Mouse (Mus musculus) CH12.LX (cell line): ENCODE data around the gene Dhx34. TPM values are rescaled to one million over a fixed set of nuclear protein-coding genes. Genes with fewer than 3 reads are reported as not detected.

Source experiments
- DNase-seq: peaks from one replicate; pipeline ENCODE4 v3.0.0-alpha.2; 2013; ENCODE audit errors: extremely low read depth
- H3K27ac ChIP-seq: 2 replicates; pipeline ENCODE4 v1.5.1; 2012; ENCODE audit warnings: low read depth, mild to moderate bottlenecking, control low read depth, moderate library complexity; ENCODE audit not compliant: insufficient read depth
- H3K27me3 ChIP-seq: replicated peaks from 2 replicates; pipeline ENCODE3; 2012; ENCODE audit warnings: inconsistent platforms
- H3K36me3 ChIP-seq, 2 experiments: replicated peaks in 1 of 2; 2 replicates each; pipeline versions ENCODE3 to v1.6.1; 2012; ENCODE audit warnings: inconsistent platforms in 1 of 2, low read length in 1 of 2, mild to moderate bottlenecking in 1 of 2, mixed read lengths in 1 of 2, moderate library complexity in 1 of 2; ENCODE audit not compliant: control insufficient read depth in 1 of 2, insufficient read depth in 1 of 2
- H3K4me1 ChIP-seq, 2 experiments: 2 replicates each; pipeline ENCODE4 v1.6.1; 2012; ENCODE audit warnings: inconsistent platforms in 1 of 2, moderate library complexity in 1 of 2; ENCODE audit not compliant: insufficient read depth in 2 of 2, control insufficient read depth in 1 of 2
- H3K4me2 ChIP-seq: 2 replicates; pipeline ENCODE4 v1.6.1; 2012; ENCODE audit warnings: low read depth, mild to moderate bottlenecking, control low read depth; ENCODE audit not compliant: poor library complexity, insufficient read depth, severe bottlenecking
- H3K4me3 ChIP-seq, 3 experiments: fragments of 150-350 bp in 1 of 3; sonication (generic) in 1 of 3; replicated peaks in 1 of 3; 2 replicates each; pipeline versions ENCODE3 to v1.5.1; 2011 to 2012; ENCODE audit warnings: low read depth in 2 of 3, low read length in 2 of 3, mild to moderate bottlenecking in 2 of 3, moderate library complexity in 2 of 3, control low read depth in 1 of 3, improper control_type of control experiment in 1 of 3, inconsistent platforms in 1 of 3, mixed read lengths in 1 of 3; ENCODE audit not compliant: poor library complexity in 1 of 3
- H3K79me2 ChIP-seq: replicated peaks from 2 replicates; pipeline ENCODE4 v1.6.1; 2012; ENCODE audit warnings: mild to moderate bottlenecking, moderate library complexity; ENCODE audit not compliant: control insufficient read depth, poor library complexity, insufficient read depth, severe bottlenecking; ENCODE audit errors: extremely low read depth
- H3K9ac ChIP-seq: 2 replicates; pipeline ENCODE4 v1.6.1; 2012; ENCODE audit warnings: low read depth, mild to moderate bottlenecking, control low read depth, moderate library complexity; ENCODE audit not compliant: insufficient read depth
- H3K9me3 ChIP-seq: replicated peaks from 2 replicates; pipeline ENCODE3; 2012; ENCODE audit warnings: low read length, inconsistent platforms, mixed read lengths
- GABPA ChIP-seq: IDR thresholded peaks from 2 replicates; pipeline ENCODE4 v1.6.1; 2012; ENCODE audit warnings: low read depth, low read length, improper control_type of control experiment, inconsistent platforms; ENCODE audit not compliant: insufficient replicate concordance
- HCFC1 ChIP-seq: IDR thresholded peaks from 2 replicates; pipeline ENCODE4 v1.6.1; 2012; ENCODE audit warnings: low read depth, mild to moderate bottlenecking, inconsistent platforms, low read length, improper control_type of control experiment
- IRF4 ChIP-seq: IDR thresholded peaks from 2 replicates; pipeline ENCODE4 v1.6.1; 2014; ENCODE audit warnings: low read depth, mild to moderate bottlenecking, inconsistent platforms, low read length, improper control_type of control experiment
- JUN ChIP-seq: IDR thresholded peaks from 2 replicates; pipeline ENCODE4 v1.6.1; 2011; ENCODE audit warnings: low read depth, mild to moderate bottlenecking, low read length, improper control_type of control experiment, moderate library complexity; ENCODE audit not compliant: insufficient read depth
- MAFK ChIP-seq: IDR thresholded peaks from 2 replicates; pipeline ENCODE4 v1.6.1; 2011; ENCODE audit warnings: low read length, improper control_type of control experiment; ENCODE audit not compliant: insufficient replicate concordance
- NELFE ChIP-seq: IDR thresholded peaks from 2 replicates; pipeline ENCODE4 v1.6.1; 2011; ENCODE audit warnings: low read depth, low read length, improper control_type of control experiment
- RAD21 ChIP-seq: IDR thresholded peaks from 2 replicates; pipeline ENCODE4 v1.6.1; 2011; ENCODE audit warnings: low read depth, mild to moderate bottlenecking, low read length, improper control_type of control experiment, moderate library complexity
- RCOR1 ChIP-seq: conservative IDR thresholded peaks from 2 replicates; pipeline ENCODE4 v1.6.1; 2012; ENCODE audit warnings: low read depth, mild to moderate bottlenecking, inconsistent platforms, low read length, improper control_type of control experiment
- SIN3A ChIP-seq: IDR thresholded peaks from 2 replicates; pipeline ENCODE4 v1.6.1; 2012; ENCODE audit warnings: low read length, improper control_type of control experiment, inconsistent platforms
- SMC3 ChIP-seq: IDR thresholded peaks from 2 replicates; pipeline ENCODE4 v1.6.1; 2011; ENCODE audit warnings: low read depth, low read length, improper control_type of control experiment
- TBP ChIP-seq: conservative IDR thresholded peaks from 2 replicates; pipeline ENCODE4 v1.6.1; 2011; ENCODE audit warnings: low read depth, low read length, improper control_type of control experiment
- TCF12 ChIP-seq: IDR thresholded peaks from 2 replicates; pipeline ENCODE4 v1.6.1; 2014; ENCODE audit warnings: low read depth, mild to moderate bottlenecking, inconsistent platforms, low read length, improper control_type of control experiment
- UBTF ChIP-seq: IDR thresholded peaks from 2 replicates; pipeline ENCODE4 v1.6.1; 2012; ENCODE audit warnings: low read depth, mild to moderate bottlenecking, inconsistent platforms, low read length, improper control_type of control experiment, moderate library complexity
- USF2 ChIP-seq: conservative IDR thresholded peaks from 2 replicates; pipeline ENCODE4 v1.6.1; 2011; ENCODE audit warnings: low read depth, low read length, improper control_type of control experiment
- ZC3H11A ChIP-seq: IDR thresholded peaks from 2 replicates; pipeline ENCODE4 v1.6.1; 2012; ENCODE audit warnings: low read depth, mild to moderate bottlenecking, inconsistent platforms, low read length, improper control_type of control experiment
- ZKSCAN1 ChIP-seq: IDR thresholded peaks from 2 replicates; pipeline ENCODE4 v1.6.1; 2012; ENCODE audit warnings: low read depth, inconsistent platforms, low read length, improper control_type of control experiment, borderline replicate concordance
- dilution Hi-C: fragments of 300-500 bp; cut with MboI; formaldehyde crosslinking; loops from 2 replicates; pipeline ENCODE4 v1.14.3; 2020; ENCODE audit warnings: low sequenced_read_pairs; ENCODE audit not compliant: extremely low pct_unique_long_range_greater_than_20kb, extremely low pct_ligation_motif_present
- in situ Hi-C: fragments of 300-500 bp; cut with MboI; formaldehyde crosslinking; loops from 3 replicates; pipeline ENCODE4 v1.14.3; 2019; ENCODE audit warnings: low sequenced_read_pairs, low pct_ligation_motif_present, low pct_unique_long_range_greater_than_20kb, mixed read lengths
- polyA plus RNA-seq: library from polyadenylated mRNA; unstranded; fragments of >175 nt; gene quantifications from 2 replicates; pipeline ENCODE4 v1.2.1, GENCODE M21; 2012; ENCODE audit warnings: low read depth; ENCODE audit not compliant: insufficient read length
- total RNA-seq, 2 experiments: library from RNA; depleted of rRNA; stranded (reverse); fragments of 300-350 nt in 1 of 2; fragments of >200 nt in 1 of 2; gene quantifications; 2 replicates each; pipeline ENCODE4 v1.2.3; 2012 to 2014

The Dhx34 gene
- total and polyA plus RNA-seq, 3 experiments: 8.8 to 18.0 (median 15.2) TPM

- in situ Hi-C loops: no loop called here
- Histone ChIP-seq H3K79me2 (no peaks in the 10 kb centered on the region), H3K4me1 (no peaks in the 10 kb centered on the region; a peak in 1 of 4 replicates)
- dilution Hi-C loops: no loop called here
- TF ChIP-seq NELFE (no peak), ZKSCAN1 (no peak), GABPA (no peak), TCF12 (no peak), USF2 (no peak), RAD21 (no peak), HCFC1 (no peak), MAFK (no peak), RCOR1 (no peak), IRF4 (no peak), SMC3 (no peak), UBTF (no peak)
- TF ChIP-seq, all 38 proteins: peak for 0
- peaks cover 36% of the 10 kb centered on the region for H3K27me3 ChIP-seq
- H3K9ac ChIP-seq: no peak overlapping the region
- no peaks in the 10 kb centered on the region for H3K9me3 ChIP-seq
- H3K4me3 ChIP-seq: no peak overlapping the region
- no peak overlapping the region for H3K4me2 ChIP-seq
- DNase-seq: no peak
- no peak overlapping the region for H3K27ac ChIP-seq
- H3K36me3 ChIP-seq: no peaks in the 10 kb centered on the region
These were observed 72.6 kb downstream of the Dhx34 start for GRCm38 (mm10) chr7:16149241-16149640.

- Histone ChIP-seq H3K4me2 (no peak overlapping the region), H3K4me1 (no peaks in the 10 kb centered on the region; a peak in 1 of 4 replicates), H3K9ac (no peak overlapping the region), H3K36me3 (no peaks in the 10 kb centered on the region), H3K79me2 (no peaks in the 10 kb centered on the region), H3K27me3 (peaks cover 36% of the 10 kb centered on the region), H3K27ac (no peak overlapping the region), H3K4me3 (no peak overlapping the region), H3K9me3 (no peaks in the 10 kb centered on the region)
- DNase-seq: no peak
- dilution Hi-C loops: no loop called here
- no peak for TF ChIP-seq ZC3H11A
- TF ChIP-seq GABPA: no peak
- TF ChIP-seq SIN3A: no peak
- no peak for TF ChIP-seq RAD21
- TF ChIP-seq TBP: no peak
- TF ChIP-seq JUN: no peak
- in situ Hi-C loops: no loop called here
These were observed 74.2 kb downstream of the Dhx34 start for GRCm38 (mm10) chr7:16147643-16148042.

Other genes starting within 250 kb of the Dhx34 start
- 1.9 and 2.2 TPM in 2 replicates for gene Bicra, start 174.1 kb downstream of the Dhx34 start, total RNA-seq (2012; rRNA removed)
- 0.31 and 0.32 TPM in 2 replicates for gene Bicra, start 174.1 kb downstream of the Dhx34 start, total RNA-seq (2014; rRNA removed)
- 9.8 and 10.2 TPM in 2 replicates for gene Bicra, start 174.1 kb downstream of the Dhx34 start, polyA plus RNA-seq
- 0.08 TPM in 1 of 2 replicates, not detected in the other for gene Zfp541, start 160.2 kb downstream of the Dhx34 start, total RNA-seq (2012; rRNA removed)
- gene Zfp541, start 160.2 kb downstream of the Dhx34 start, total RNA-seq (2014; rRNA removed): 0.12 TPM in 1 of 2 replicates, not detected in the other
- 0.05 TPM in 1 of 2 replicates, not detected in the other for gene Zfp541, start 160.2 kb downstream of the Dhx34 start, polyA plus RNA-seq
- 80.0 and 84.8 TPM in 2 replicates for gene Napa, start 123.6 kb downstream of the Dhx34 start, total RNA-seq (2012; rRNA removed)
- gene Napa, start 123.6 kb downstream of the Dhx34 start, total RNA-seq (2014; rRNA removed): 97.5 and 106 TPM in 2 replicates
- 111 and 112 TPM in 2 replicates for gene Napa, start 123.6 kb downstream of the Dhx34 start, polyA plus RNA-seq
- gene Kptn, start 102.1 kb downstream of the Dhx34 start, total RNA-seq (2012; rRNA removed): 17.5 and 19.1 TPM in 2 replicates
- gene Kptn, start 102.1 kb downstream of the Dhx34 start, total RNA-seq (2014; rRNA removed): 25.4 and 25.8 TPM in 2 replicates
- gene Kptn, start 102.1 kb downstream of the Dhx34 start, polyA plus RNA-seq: 14.2 and 14.5 TPM in 2 replicates
- 0.04 TPM in 2 replicates for gene Slc8a2, start 92.2 kb downstream of the Dhx34 start, total RNA-seq (2012; rRNA removed)
- not detected in 2 replicates for gene Slc8a2, start 92.2 kb downstream of the Dhx34 start, total RNA-seq (2014; rRNA removed)
- gene Slc8a2, start 92.2 kb downstream of the Dhx34 start, polyA plus RNA-seq: 0.08 and 0.10 TPM in 2 replicates
- 9.4 and 10.2 TPM in 2 replicates for gene Meis3, start 46.9 kb downstream of the Dhx34 start, total RNA-seq (2012; rRNA removed)
- 7.1 and 7.9 TPM in 2 replicates for gene Meis3, start 46.9 kb downstream of the Dhx34 start, total RNA-seq (2014; rRNA removed)
- gene Meis3, start 46.9 kb downstream of the Dhx34 start, polyA plus RNA-seq: 10.1 and 11.8 TPM in 2 replicates
- gene C5ar2, start 22.1 kb upstream of the Dhx34 start, total RNA-seq (2012; rRNA removed): 0.04 TPM in 2 replicates
- gene C5ar2, start 22.1 kb upstream of the Dhx34 start, total RNA-seq (2014; rRNA removed): 0.11 and 0.30 TPM in 2 replicates
- gene C5ar2, start 22.1 kb upstream of the Dhx34 start, polyA plus RNA-seq: 0.22 and 0.33 TPM in 2 replicates
- gene C5ar1, start 37.5 kb upstream of the Dhx34 start, total RNA-seq (2012; rRNA removed): not detected in 2 replicates
- gene C5ar1, start 37.5 kb upstream of the Dhx34 start, total RNA-seq (2014; rRNA removed): not detected in 2 replicates
- gene C5ar1, start 37.5 kb upstream of the Dhx34 start, polyA plus RNA-seq: not detected in 2 replicates
- gene Inafm1, start 51.6 kb upstream of the Dhx34 start, total RNA-seq (2012; rRNA removed): 5.6 and 7.4 TPM in 2 replicates
- 1.1 and 1.5 TPM in 2 replicates for gene Inafm1, start 51.6 kb upstream of the Dhx34 start, total RNA-seq (2014; rRNA removed)
- gene Inafm1, start 51.6 kb upstream of the Dhx34 start, polyA plus RNA-seq: 9.3 and 9.5 TPM in 2 replicates
- gene Ccdc9, start 64.8 kb upstream of the Dhx34 start, total RNA-seq (2012; rRNA removed): 47.6 and 53.3 TPM in 2 replicates
- 32.0 and 37.5 TPM in 2 replicates for gene Ccdc9, start 64.8 kb upstream of the Dhx34 start, total RNA-seq (2014; rRNA removed)
- 81.0 and 94.2 TPM in 2 replicates for gene Ccdc9, start 64.8 kb upstream of the Dhx34 start, polyA plus RNA-seq
- 33.2 and 61.7 TPM in 2 replicates for gene Bbc3, start 86.4 kb upstream of the Dhx34 start, total RNA-seq (2012; rRNA removed)
- gene Bbc3, start 86.4 kb upstream of the Dhx34 start, total RNA-seq (2014; rRNA removed): 23.2 and 25.4 TPM in 2 replicates
- gene Bbc3, start 86.4 kb upstream of the Dhx34 start, polyA plus RNA-seq: 22.2 and 23.3 TPM in 2 replicates
- 146 and 181 TPM in 2 replicates for gene Sae1, start 165.8 kb upstream of the Dhx34 start, total RNA-seq (2012; rRNA removed)
- 160 and 170 TPM in 2 replicates for gene Sae1, start 165.8 kb upstream of the Dhx34 start, total RNA-seq (2014; rRNA removed)
- gene Sae1, start 165.8 kb upstream of the Dhx34 start, polyA plus RNA-seq: 271 and 298 TPM in 2 replicates
- gene Zc3h4, start 178.9 kb upstream of the Dhx34 start, total RNA-seq (2012; rRNA removed): 26.8 and 30.4 TPM in 2 replicates
- gene Zc3h4, start 178.9 kb upstream of the Dhx34 start, total RNA-seq (2014; rRNA removed): 9.0 and 10.0 TPM in 2 replicates
- gene Zc3h4, start 178.9 kb upstream of the Dhx34 start, polyA plus RNA-seq: 34.0 and 44.2 TPM in 2 replicates
- 89.1 and 97.8 TPM in 2 replicates for gene Tmem160, start 230.7 kb upstream of the Dhx34 start, total RNA-seq (2012; rRNA removed)
- 28.8 and 30.9 TPM in 2 replicates for gene Tmem160, start 230.7 kb upstream of the Dhx34 start, total RNA-seq (2014; rRNA removed)
- 48.9 and 54.4 TPM in 2 replicates for gene Tmem160, start 230.7 kb upstream of the Dhx34 start, polyA plus RNA-seq